Mouse (Mus musculus) thymus, adult 2 months (tissue): Measurements from ENCODE around the gene Pik3ap1.

Experiments used
- CTCF ChIP-seq: fragments of 200-500 bp; IDR thresholded peaks from 2 replicates; pipeline ENCODE4 v1.5.1; 2012; ENCODE audit warnings: mild to moderate bottlenecking, control low read depth, low read length, moderate library complexity, borderline replicate concordance; ENCODE audit not compliant: control insufficient read depth, poor library complexity, insufficient read depth; ENCODE audit errors: extremely low read depth
- POLR2A ChIP-seq: fragments of 200-500 bp; IDR thresholded peaks from 2 replicates; pipeline ENCODE4 v1.6.1; 2012; ENCODE audit warnings: mild to moderate bottlenecking, low read length, control low read depth, moderate library complexity; ENCODE audit not compliant: control insufficient read depth, poor library complexity, insufficient read depth; ENCODE audit errors: extremely low read depth

DNA sequence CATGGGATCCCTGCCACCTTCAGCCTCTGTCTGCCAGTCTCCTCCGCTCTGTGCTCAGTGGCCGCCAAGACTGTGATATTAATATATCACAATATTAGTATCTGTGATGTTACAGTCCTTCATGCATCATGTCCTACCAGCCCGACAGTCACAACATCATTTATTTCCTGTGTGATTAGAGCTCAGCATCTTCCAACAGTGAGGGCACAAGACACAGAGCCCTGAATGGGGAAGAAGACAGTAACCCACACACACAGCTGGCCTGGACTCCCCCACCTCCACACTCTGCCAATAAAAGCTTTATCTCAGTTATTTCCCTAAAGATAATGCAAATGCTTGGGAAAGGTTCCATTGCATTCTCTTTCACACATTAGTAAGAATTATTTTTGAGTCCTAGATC, 35.3 kb downstream of the Pik3ap1 start:
- TF ChIP-seq CTCF: no peak
- TF ChIP-seq POLR2A: no peak
